Mouse (Mus musculus) liver (tissue): Measurements from ENCODE around the gene Sulf2.

Experiments used
- DNase-seq: peaks from one replicate; pipeline ENCODE4 v3.0.0-alpha.2; 2020; ENCODE audit warnings: mixed read lengths

Sulf2 gene

GRCm38 (mm10) chr2:166084111-166084510 lies 71.4 kb downstream of the Sulf2 start:
- no peak for DNase-seq

- DNase-seq = no peak
Measured at GRCm38 (mm10) chr2:166083542-166084031, 71.9 kb downstream of the Sulf2 start.

GRCm38 (mm10) chr2:166082661-166083060 lies 72.8 kb downstream of the Sulf2 start:
- DNase-seq = no peak

- DNase-seq = peak; percentile 81
Measured at GRCm38 (mm10) chr2:166082193-166082592, 73.3 kb downstream of the Sulf2 start.

- no peak for DNase-seq
Measured at GRCm38 (mm10) chr2:166080967-166081750, 74.3 kb downstream of the Sulf2 start.

- DNase-seq = peak; percentile 83
Measured at GRCm38 (mm10) chr2:166079961-166080885, 75.2 kb downstream of the Sulf2 start.

GRCm38 (mm10) chr2:166079231-166079630 lies 76.2 kb downstream of the Sulf2 start:
- DNase-seq = no peak

GRCm38 (mm10) chr2:166077371-166077770 lies 78.1 kb downstream of the Sulf2 start:
- no peak for DNase-seq

- no peak for DNase-seq
Measured at GRCm38 (mm10) chr2:166074322-166074721, 81.1 kb downstream of the Sulf2 start.

GRCm38 (mm10) chr2:166073082-166073481 lies 82.4 kb downstream of the Sulf2 start:
- DNase-seq = no peak

- DNase-seq = no peak
Measured at GRCm38 (mm10) chr2:166071889-166072288, 83.6 kb downstream of the Sulf2 start.

- no peak for DNase-seq
Measured at GRCm38 (mm10) chr2:166071481-166071880, 84.0 kb downstream of the Sulf2 start.

GRCm38 (mm10) chr2:166069738-166070137 lies 85.7 kb downstream of the Sulf2 start:
- no peak for DNase-seq

- DNase-seq = no peak
Measured at GRCm38 (mm10) chr2:166069164-166069563, 86.3 kb downstream of the Sulf2 start.

- DNase-seq = no peak
Measured at GRCm38 (mm10) chr2:166068261-166068660, 87.2 kb downstream of the Sulf2 start.

GRCm38 (mm10) chr2:166066434-166066833 lies 89.0 kb downstream of the Sulf2 start:
- no peak for DNase-seq

- DNase-seq = no peak
Measured at GRCm38 (mm10) chr2:166062431-166062830, 93.0 kb downstream of the Sulf2 start.

- no peak for DNase-seq
Measured at GRCm38 (mm10) chr2:166062008-166062407, 93.5 kb downstream of the Sulf2 start.

- peak; percentile 48 for DNase-seq
Measured at GRCm38 (mm10) chr2:166059684-166060423, 95.6 kb downstream of the Sulf2 start.

- DNase-seq = no peak
Measured at GRCm38 (mm10) chr2:166054002-166054539, 101.4 kb downstream of the Sulf2 start.

GRCm38 (mm10) chr2:166051966-166052365 lies 103.5 kb downstream of the Sulf2 start:
- DNase-seq = no peak

GRCm38 (mm10) chr2:166051421-166051820 lies 104.0 kb downstream of the Sulf2 start:
- DNase-seq = no peak

GRCm38 (mm10) chr2:166048852-166049251 lies 106.6 kb downstream of the Sulf2 start:
- DNase-seq = no peak
